Mouse (Mus musculus): ENCODE measurements at regions not wholly inside any gene's neighbourhood (a gene's known extent, or its start where the extent isn't known, plus 50 kb on each side); places are given as distances from the start of the nearest gene placed in this dataset.

DNA sequence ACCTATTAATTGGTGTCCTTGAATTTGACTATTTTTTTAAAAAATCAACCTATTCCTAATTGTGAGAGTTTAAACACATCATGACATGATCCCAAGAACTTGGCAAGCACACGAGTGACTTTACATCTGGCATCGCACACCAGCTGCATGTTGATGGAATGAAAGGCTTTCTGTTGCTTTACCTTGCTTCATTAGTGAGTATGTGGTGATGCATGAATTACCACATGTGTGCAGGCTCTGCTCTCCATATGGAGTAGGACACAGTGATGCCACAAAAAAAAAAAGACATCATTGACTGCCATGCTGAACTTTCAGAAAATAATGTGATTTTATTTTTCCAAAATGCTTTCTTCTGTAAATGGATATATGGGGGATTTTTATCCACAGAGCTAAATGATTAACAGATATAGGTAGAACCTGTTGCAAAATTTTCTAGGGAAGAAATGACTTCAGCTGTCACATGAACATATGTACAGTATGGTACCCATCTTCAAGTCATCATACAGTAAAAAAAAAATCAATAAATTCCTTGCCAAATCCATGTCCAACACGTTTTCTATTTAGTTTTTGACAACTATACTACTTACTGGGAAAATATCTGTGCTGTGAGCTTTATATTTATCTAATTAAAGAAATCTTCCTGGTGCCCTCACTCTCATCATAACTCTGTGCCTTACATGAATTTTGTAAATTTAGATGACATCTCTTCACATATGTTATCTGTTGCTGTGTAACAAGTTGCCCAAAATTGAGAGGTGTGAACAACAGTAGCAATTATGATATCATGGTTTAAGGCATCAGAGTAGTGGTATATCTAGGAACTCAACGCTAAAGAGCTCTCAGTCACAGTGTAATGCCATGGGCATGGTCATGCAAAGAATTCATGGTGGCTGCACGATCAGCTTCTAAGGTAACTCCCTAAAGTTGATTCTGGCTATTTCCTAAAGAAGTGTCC is 84.0 kb upstream of the Arrdc3 start:
- ATAC-seq (replicated peaks; ENCODE audit: poor library complexity) = no peak

DNA sequence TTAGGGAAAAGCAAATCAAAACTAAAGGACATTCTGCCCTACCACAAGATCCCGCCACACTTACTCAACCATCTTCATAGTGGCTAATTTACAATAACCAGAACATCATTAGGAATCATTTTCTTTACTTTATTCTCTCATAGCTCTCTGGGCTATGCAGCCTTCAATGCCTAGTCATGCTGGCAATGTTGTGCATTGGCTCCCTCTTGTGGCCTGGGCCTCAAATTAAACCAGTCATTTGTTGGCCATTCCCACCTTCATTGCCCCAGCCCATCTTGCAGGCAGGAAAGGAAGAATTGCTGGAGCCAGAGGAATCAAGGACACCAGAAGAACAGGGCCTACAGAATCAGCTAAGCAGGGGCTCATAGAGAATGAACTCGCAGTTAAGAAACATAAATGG is 77.0 kb upstream of the Arrdc3 start:
- peak; percentile 99 for ATAC-seq (replicated peaks; ENCODE audit: poor library complexity)

- no peak for ATAC-seq (replicated peaks; ENCODE audit: poor library complexity)
These were observed 56.1 kb upstream of the Arrdc3 start for GRCm38 (mm10) chr13:80827037-80827471.

Measured in megakaryocyte progenitor cell, adult 5-6 weeks (primary cell).